Mouse (Mus musculus): ENCODE measurements around the gene Bahd1.

DNA sequence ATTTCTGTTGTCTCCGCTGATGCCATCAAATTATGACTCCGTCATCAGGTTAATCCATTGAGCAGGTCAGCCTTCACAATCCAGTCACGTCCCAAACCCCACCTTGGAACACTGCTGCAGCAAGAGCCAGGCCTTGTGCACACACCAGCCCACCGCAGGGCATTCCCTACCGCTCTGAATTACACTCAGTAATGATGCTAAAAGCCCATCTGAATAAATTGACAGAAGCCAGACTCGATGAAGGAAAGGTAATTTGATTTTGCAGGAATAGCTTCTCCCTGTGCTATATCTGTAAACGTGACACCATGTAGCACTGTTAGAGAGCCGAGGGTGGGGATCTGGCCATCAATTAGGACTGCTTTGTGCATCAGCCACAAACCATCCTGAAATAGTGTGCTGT, 24.9 kb upstream of the Bahd1 start:
- TF ChIP-seq CTCF (IDR thresholded peaks at IDR 0.05; ENCODE audit: low read depth, low read length) (no peak), POLR2A (IDR thresholded peaks at IDR 0.05; ENCODE audit: extremely low read depth, insufficient read depth, low read length) (no peak)
